Mouse (Mus musculus) forebrain, embryonic 11.5 days (tissue): ENCODE results near the gene Eif3d. TPM values are rescaled to one million over a fixed set of nuclear protein-coding genes. Genes with fewer than 3 reads are reported as not detected.
A peak's percentile ranks its signal among the peaks of the same experiment; 100 is the strongest.

ENCODE experiments used
- ATAC-seq: fragments of 200-750 bp; cut with Nextera tagmentation; replicated peaks from 2 replicates; pipeline ENCODE4 v1.8.0; 2017; ENCODE audit warnings: moderate TSS enrichment; ENCODE audit not compliant: low FRiP score
- DNase-seq: peaks from one replicate; pipeline ENCODE4 v3.0.0-alpha.2; 2017; ENCODE audit warnings: low spot score
- H3K27ac ChIP-seq: fragments of 300-500 bp; sonication (generic); 2 replicates; pipeline ENCODE4 v1.5.1; 2014; ENCODE audit warnings: low read depth, low read length
- H3K27me3 ChIP-seq: fragments of 300-500 bp; sonication (generic); 2 replicates; pipeline ENCODE4 v1.6.1; 2014; ENCODE audit warnings: mild to moderate bottlenecking, low read length, mixed read lengths; ENCODE audit not compliant: control insufficient read depth, insufficient read depth
- H3K36me3 ChIP-seq: fragments of 300-500 bp; sonication (generic); 2 replicates; pipeline ENCODE4 v1.6.1; 2014; ENCODE audit warnings: mild to moderate bottlenecking, low read length, moderate library complexity, mixed read lengths; ENCODE audit not compliant: control insufficient read depth, insufficient read depth
- H3K4me1 ChIP-seq: fragments of 300-500 bp; sonication (generic); replicated peaks from 2 replicates; pipeline ENCODE4 v1.6.1; 2014; ENCODE audit warnings: low read length, mixed read lengths; ENCODE audit not compliant: control insufficient read depth, insufficient read depth
- H3K4me2 ChIP-seq: fragments of 300-500 bp; sonication (generic); 2 replicates; pipeline ENCODE4 v1.6.1; 2014; ENCODE audit warnings: low read depth, mild to moderate bottlenecking, low read length, moderate library complexity, mixed read lengths; ENCODE audit not compliant: severe bottlenecking
- H3K4me3 ChIP-seq: fragments of 300-500 bp; sonication (generic); 2 replicates; pipeline ENCODE4 v1.5.1; 2014; ENCODE audit warnings: low read depth, low read length
- H3K9ac ChIP-seq: fragments of 300-500 bp; sonication (generic); 2 replicates; pipeline ENCODE4 v1.6.1; 2014; ENCODE audit warnings: low read length
- H3K9me3 ChIP-seq: fragments of 300-500 bp; sonication (generic); 2 replicates; pipeline ENCODE4 v1.6.1; 2016; ENCODE audit warnings: low read length, mixed read lengths; ENCODE audit not compliant: control insufficient read depth
- WGBS: fragments of 180-500 bp; shearing (Covaris S2); extraction: QIAGEN DNeasy Blood & Tissue Kit; methylation state at CpG from one replicate; pipeline ENCODE4 v1.1.7; 2014; 5-methylcytosine and 5-hydroxymethylcytosine counted together
- polyA plus RNA-seq: library from polyadenylated mRNA; unstranded; fragments of >200 nt; fragmentation: Nextera tagmentation; extraction: Ambion mirVana; gene quantifications from 2 replicates; pipeline ENCODE4 v1.2.1, GENCODE M21; 2014

Gene Eif3d
- polyA plus RNA-seq, 1 experiment from 2014 or later, result 243 TPM

DNA sequence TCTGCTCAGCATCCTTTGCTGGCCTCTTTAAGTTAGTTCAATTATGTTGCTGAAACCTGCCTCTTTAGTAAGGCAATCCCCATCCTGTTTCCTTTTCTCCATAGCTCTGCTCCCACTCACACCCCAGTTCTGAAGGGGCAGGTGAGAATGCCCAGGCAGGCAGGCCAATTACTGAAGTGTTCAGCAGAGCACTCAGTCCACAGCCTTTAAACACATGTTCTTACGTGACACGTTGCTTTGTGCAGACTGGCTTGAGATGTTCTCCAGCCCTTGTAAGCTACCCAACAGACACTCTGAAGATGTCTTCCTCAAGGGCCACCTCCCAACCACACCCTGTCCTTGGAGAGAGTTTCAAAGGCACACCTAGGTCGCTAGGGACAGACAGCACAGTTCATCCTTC, 12.5 kb downstream of the Eif3d start:
- 67% methylated on average over 3 of the region's 3 CpGs for WGBS
- H3K4me2 ChIP-seq, result no peak overlapping the region
- peaks cover 23% of the 10 kb centered on the region for H3K36me3 ChIP-seq
- H3K9ac ChIP-seq, result no peak overlapping the region
- ATAC-seq, result no peak
- H3K9me3 ChIP-seq, result no peaks in the 10 kb centered on the region
- peaks cover 4% of the 10 kb centered on the region; the same call in 1 of the 2 replicates for H3K27me3 ChIP-seq
- peaks cover 8% of the 10 kb centered on the region for H3K4me1 ChIP-seq
- H3K4me3 ChIP-seq, result no peak overlapping the region
- H3K27ac ChIP-seq, result no peak overlapping the region
- DNase-seq, result no peak

DNA sequence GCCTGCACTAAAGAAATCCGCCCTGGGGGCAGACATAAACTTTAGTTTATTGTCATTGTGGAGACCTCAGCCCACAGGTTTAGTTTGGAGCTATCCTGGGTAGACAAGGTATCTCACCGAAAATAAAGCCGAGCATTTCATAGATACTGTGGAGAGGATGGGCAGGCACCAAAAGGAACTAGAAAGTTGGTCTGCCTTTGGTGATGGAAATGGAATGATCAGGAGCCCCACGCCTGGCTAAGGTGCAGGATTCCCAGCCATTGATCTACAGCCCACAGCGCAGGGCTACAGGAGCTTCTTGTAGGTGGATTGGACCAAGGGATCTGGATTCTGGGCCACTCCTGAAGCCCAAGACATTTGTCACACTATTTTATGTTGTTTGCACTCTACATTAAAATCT, 13.0 kb downstream of the Eif3d start:
- Histone ChIP-seq H3K27me3 (peaks cover 4% of the 10 kb centered on the region; the same call in 1 of the 2 replicates), H3K4me1 (peaks cover 8% of the 10 kb centered on the region), H3K9me3 (no peaks in the 10 kb centered on the region), H3K36me3 (peaks cover 21% of the 10 kb centered on the region), H3K4me2 (no peak overlapping the region), H3K27ac (no peak overlapping the region), H3K4me3 (no peak overlapping the region), H3K9ac (no peak overlapping the region)
- 47% methylated on average over 5 of the region's 5 CpGs for WGBS
- ATAC-seq (no peak), DNase-seq (no peak)

DNA sequence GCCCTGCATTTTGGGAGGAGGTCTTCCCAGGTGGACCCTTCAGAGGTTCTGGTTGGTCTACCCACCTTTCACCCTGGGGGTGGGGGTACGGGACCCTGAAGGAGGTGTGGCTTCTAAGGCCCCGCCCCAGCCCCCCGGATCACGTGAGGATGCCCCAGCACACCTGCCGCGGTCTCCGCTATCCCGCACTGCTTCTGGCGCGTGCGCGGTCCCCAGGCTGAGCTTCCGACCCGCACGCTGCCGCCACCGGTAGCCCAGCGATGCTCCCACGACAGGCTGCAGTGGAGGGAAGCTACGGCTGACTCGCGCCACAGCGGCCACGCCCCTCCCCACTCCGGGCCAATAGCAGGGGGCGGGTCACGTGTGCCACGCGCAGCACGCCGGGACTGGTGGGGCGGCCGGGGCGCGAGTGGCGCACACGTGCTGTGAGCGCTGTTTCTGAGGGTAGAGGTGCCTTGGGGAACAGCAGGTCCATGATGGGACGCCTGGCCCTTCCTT, 14.2 kb downstream of the Eif3d start, which contains the start of gene Foxred2:
TSS of gene Foxred2 (minus strand) at position 319 of the 498 bp plus-strand sequence.
- WGBS, result under 1% methylated on average over 39 of the region's 39 CpGs
- H3K4me2 ChIP-seq, result peak within 1 kb of the TSS; percentile 79
- H3K27ac ChIP-seq, result 0 out of 2 replicates have a peak within 1 kb of the TSS, but pooled peaks have one; percentile 12
- ATAC-seq (peak; percentile 92), DNase-seq (peak; percentile 93)
- peak within 1 kb of the TSS; percentile 59 for H3K9ac ChIP-seq
- peaks cover 4% of the 10 kb centered on the region; the same call in 1 of the 2 replicates for H3K27me3 ChIP-seq
- peak within 1 kb of the TSS; percentile 54 for H3K4me3 ChIP-seq
- peaks cover 8% of the 10 kb centered on the region for H3K4me1 ChIP-seq
- no peaks in the 10 kb centered on the region for H3K9me3 ChIP-seq
- peaks cover 15% of the 10 kb centered on the region; the same call in 1 of the 2 replicates for H3K36me3 ChIP-seq

DNA sequence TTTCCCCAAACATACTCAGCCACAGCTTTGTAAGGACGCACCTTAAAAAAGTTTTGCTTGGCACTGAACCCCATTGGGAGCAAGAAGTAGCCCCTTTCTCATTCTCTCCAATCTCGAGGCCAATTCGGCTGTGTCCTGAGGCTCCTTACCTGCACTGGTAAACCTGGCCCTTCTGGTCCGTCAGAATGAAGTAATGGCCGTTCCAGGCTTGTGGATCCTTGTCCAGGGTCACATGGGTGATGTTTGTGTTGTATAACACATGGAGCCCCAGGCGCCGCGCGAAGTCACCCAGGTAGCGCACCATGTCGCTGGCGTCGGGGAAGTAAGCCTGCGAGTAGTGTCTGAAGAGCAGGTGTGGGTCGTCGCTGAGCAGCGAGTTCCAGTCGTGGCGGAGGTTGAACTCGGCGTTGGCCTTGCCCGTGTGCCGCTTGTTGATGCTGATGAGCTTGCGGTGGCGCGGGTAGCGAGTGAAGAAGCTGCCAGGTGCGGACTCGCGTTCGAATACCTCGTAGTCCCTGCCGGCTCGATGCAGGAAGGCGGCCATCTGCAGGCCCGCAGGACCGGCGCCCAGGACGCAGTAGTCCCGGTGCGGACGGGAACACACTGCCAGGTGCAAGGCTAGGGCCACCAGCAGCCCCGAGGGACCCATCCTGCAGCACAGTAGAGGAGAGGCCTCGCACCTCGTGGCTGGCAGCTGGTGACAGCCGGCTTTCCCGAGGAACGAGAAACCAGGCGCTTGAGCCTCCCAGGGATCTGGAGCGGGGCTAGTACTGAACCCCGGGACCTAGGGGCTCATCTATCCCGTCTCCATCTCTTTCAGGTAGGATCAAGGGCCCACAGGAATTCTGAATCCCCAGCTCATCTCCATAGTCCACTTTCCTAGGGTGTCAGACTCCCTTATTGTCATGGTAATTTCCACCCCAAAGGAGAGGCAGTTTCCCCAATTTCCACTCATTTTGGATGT, 14.9 kb downstream of the Eif3d start:
- H3K4me2 ChIP-seq, result peak overlapping the region; percentile 79
- no peak overlapping the region for H3K27ac ChIP-seq
- H3K4me3 ChIP-seq, result peak overlapping the region; percentile 54
- H3K4me1 ChIP-seq, result peaks cover 8% of the 10 kb centered on the region
- ATAC-seq (no peak; the same call in none of the 2 replicates), DNase-seq (peak; percentile 70)
- WGBS, result 11% methylated on average over 52 of the region's 52 CpGs
- no peaks in the 10 kb centered on the region for H3K9me3 ChIP-seq
- peak overlapping the region; percentile 59 for H3K9ac ChIP-seq
- peaks cover 4% of the 10 kb centered on the region; the same call in 1 of the 2 replicates for H3K27me3 ChIP-seq
- H3K36me3 ChIP-seq, result peaks cover 14% of the 10 kb centered on the region; the same call in 1 of the 2 replicates

DNA sequence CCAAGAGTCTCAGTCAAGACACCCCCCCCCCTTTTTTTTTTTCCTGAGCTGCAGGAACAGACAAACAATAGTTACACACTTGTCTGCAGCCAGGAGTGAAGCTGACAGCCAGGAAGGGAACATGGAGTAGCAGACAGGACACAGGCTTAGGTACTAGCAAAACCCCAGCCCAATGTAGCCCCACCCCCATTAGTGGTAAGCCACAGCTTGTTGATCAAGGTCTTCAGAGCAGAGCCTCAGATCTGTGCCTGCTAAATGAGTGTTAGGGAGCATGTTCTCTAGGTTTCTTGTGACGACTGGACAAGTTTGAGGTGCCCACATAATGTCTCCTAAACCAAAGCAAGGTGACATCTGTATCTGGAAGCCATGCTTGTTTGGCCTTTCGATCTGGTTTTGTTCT, 16.3 kb downstream of the Eif3d start:
- H3K9ac ChIP-seq, result no peak overlapping the region
- H3K4me2 ChIP-seq, result no peak overlapping the region
- ATAC-seq, result no peak
- no peak for DNase-seq
- H3K36me3 ChIP-seq, result peaks cover 7% of the 10 kb centered on the region; the same call in 1 of the 2 replicates
- WGBS, result 89% methylated on average over 2 of the region's 2 CpGs
- H3K27me3 ChIP-seq, result peaks cover 4% of the 10 kb centered on the region; the same call in 1 of the 2 replicates
- no peaks in the 10 kb centered on the region for H3K9me3 ChIP-seq
- no peak overlapping the region for H3K27ac ChIP-seq
- H3K4me3 ChIP-seq, result no peak overlapping the region
- peaks cover 8% of the 10 kb centered on the region for H3K4me1 ChIP-seq

DNA sequence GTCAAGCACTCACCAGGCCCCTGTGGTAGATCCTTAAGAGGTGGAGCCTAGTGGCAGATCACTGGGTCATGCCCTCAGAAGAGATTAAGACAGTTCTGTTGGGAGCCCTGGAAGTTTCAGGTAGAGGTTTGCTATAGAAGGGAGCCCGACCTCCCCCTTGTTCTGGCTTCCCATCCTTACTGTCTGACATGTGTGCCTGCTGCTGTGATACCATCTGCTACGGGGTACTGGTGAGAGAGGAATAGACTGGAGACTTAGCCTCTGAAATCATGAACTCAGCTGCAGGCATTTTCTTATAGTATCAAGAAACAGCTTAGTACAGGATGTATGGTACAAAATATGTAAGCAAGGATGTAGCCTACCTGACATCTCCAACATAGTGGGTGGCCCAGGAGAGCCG, 17.7 kb downstream of the Eif3d start:
- WGBS, result 88% methylated on average over 3 of the region's 3 CpGs
- Histone ChIP-seq H3K4me3 (no peak overlapping the region), H3K4me1 (peaks cover 8% of the 10 kb centered on the region), H3K36me3 (no peaks in the 10 kb centered on the region), H3K9me3 (no peaks in the 10 kb centered on the region), H3K27me3 (peaks cover 4% of the 10 kb centered on the region; the same call in 1 of the 2 replicates), H3K4me2 (no peak overlapping the region), H3K9ac (no peak overlapping the region), H3K27ac (no peak overlapping the region)
- DNase-seq (no peak), ATAC-seq (no peak)

DNA sequence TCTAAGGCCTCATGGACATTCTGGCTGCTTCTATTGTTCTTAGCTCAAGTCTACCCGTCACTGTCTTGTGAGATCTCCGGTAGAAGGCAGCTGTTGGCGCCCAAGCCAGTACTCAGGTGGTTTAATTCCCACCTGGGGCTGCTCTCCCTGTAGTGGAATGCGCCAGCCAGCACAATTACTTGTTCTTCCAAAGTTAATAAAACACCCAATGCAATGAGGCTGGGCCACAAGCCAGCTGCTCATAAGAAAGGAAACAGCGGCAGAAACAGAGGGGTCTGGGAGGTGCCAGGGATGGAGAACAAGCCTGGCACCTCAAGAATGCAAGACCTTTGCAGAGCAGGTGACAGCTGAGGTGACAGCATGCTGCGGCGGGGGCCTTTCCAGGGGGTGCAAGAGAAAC, 21.6 kb downstream of the Eif3d start:
- no peaks in the 10 kb centered on the region for H3K27me3 ChIP-seq
- H3K27ac ChIP-seq, result no peak overlapping the region
- DNase-seq, result no peak
- no peaks in the 10 kb centered on the region for H3K4me1 ChIP-seq
- WGBS, result 92% methylated on average over 7 of the region's 7 CpGs
- no peaks in the 10 kb centered on the region; the same call in 1 of the 2 replicates for H3K36me3 ChIP-seq
- no peak overlapping the region for H3K9ac ChIP-seq
- no peaks in the 10 kb centered on the region for H3K9me3 ChIP-seq
- H3K4me3 ChIP-seq, result no peak overlapping the region
- H3K4me2 ChIP-seq, result no peak overlapping the region
- no peak for ATAC-seq

DNA sequence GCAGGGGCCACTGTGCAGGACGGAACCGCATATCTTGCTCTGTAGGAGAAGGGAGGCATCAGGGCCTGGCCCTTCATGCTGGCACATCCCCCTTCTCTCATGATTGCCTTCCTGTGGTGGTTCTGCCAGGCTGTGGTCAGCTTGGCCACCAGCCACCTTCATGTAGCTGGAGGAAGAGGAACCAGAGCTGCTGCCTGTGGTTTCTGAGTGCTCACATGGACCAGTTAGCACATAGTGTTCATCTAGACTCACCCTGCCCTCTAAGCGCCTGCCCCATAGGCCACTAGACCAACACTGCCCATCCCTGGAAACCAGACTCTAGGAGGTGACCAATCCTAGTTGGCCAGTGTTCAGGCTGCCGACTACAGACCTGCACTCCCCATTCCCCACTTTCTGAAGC, 24.9 kb downstream of the Eif3d start:
- Histone ChIP-seq H3K4me1 (no peaks in the 10 kb centered on the region), H3K36me3 (no peaks in the 10 kb centered on the region; the same call in 1 of the 2 replicates), H3K4me2 (no peak overlapping the region), H3K4me3 (no peak overlapping the region), H3K9ac (no peak overlapping the region), H3K27me3 (no peaks in the 10 kb centered on the region), H3K9me3 (no peaks in the 10 kb centered on the region), H3K27ac (no peak overlapping the region)
- no peak for DNase-seq
- WGBS, result 87% methylated on average over 4 of the region's 4 CpGs
- no peak for ATAC-seq
